Mouse (Mus musculus) hindbrain, embryonic 16.5 days (tissue): Measurements from ENCODE around the gene Tpd52l2. TPM values are rescaled to one million over a fixed set of nuclear protein-coding genes. Genes with fewer than 3 reads are reported as not detected.
A peak's percentile ranks its signal among the peaks of the same experiment; 100 is the strongest.

Experiments used
- ATAC-seq: fragments of 200-750 bp; cut with Nextera tagmentation; 2 replicates; pipeline ENCODE4 v1.8.0; 2017; ENCODE audit warnings: moderate TSS enrichment, moderate library complexity
- H3K27ac ChIP-seq: fragments of 300-500 bp; sonication (generic); 2 replicates; pipeline ENCODE4 v1.5.1; 2014; ENCODE audit warnings: low read depth, mild to moderate bottlenecking, control low read depth, low read length, moderate library complexity
- H3K27me3 ChIP-seq: fragments of 300-500 bp; sonication (generic); replicated peaks from 2 replicates; pipeline ENCODE4 v1.6.1; 2014; ENCODE audit warnings: low read length; ENCODE audit not compliant: control insufficient read depth, insufficient read depth
- H3K36me3 ChIP-seq: fragments of 300-500 bp; sonication (generic); 2 replicates; pipeline ENCODE4 v1.6.1; 2014; ENCODE audit warnings: mild to moderate bottlenecking, low read length, moderate library complexity, mixed read lengths; ENCODE audit not compliant: control insufficient read depth, insufficient read depth
- H3K4me1 ChIP-seq: fragments of 300-500 bp; sonication (generic); 2 replicates; pipeline ENCODE4 v1.6.1; 2014; ENCODE audit warnings: low read depth, low read length; ENCODE audit not compliant: control insufficient read depth, insufficient read depth
- H3K4me2 ChIP-seq: fragments of 300-500 bp; sonication (generic); 2 replicates; pipeline ENCODE4 v1.6.1; 2014; ENCODE audit warnings: mild to moderate bottlenecking, low read length, control low read depth, moderate library complexity
- H3K4me3 ChIP-seq: fragments of 300-500 bp; sonication (generic); 2 replicates; pipeline ENCODE4 v1.5.1; 2014; ENCODE audit warnings: mild to moderate bottlenecking, low read length, control low read depth, moderate library complexity
- H3K9ac ChIP-seq: fragments of 300-500 bp; sonication (generic); 2 replicates; pipeline ENCODE4 v1.6.1; 2014; ENCODE audit warnings: low read depth, mild to moderate bottlenecking, control low read depth, low read length, moderate library complexity
- H3K9me3 ChIP-seq: fragments of 300-500 bp; sonication (generic); 2 replicates; pipeline ENCODE4 v1.6.1; 2014; ENCODE audit warnings: mild to moderate bottlenecking, low read length, moderate library complexity; ENCODE audit not compliant: control insufficient read depth
- WGBS: fragments of 180-500 bp; shearing (Covaris S2); extraction: QIAGEN DNeasy Blood & Tissue Kit; methylation state at CpG from one replicate; pipeline ENCODE4 v1.1.7; 2014; 5-methylcytosine and 5-hydroxymethylcytosine counted together
- polyA plus RNA-seq: library from polyadenylated mRNA; unstranded; fragments of >200 nt; fragmentation: Nextera tagmentation; extraction: Ambion mirVana; gene quantifications from 2 replicates; pipeline ENCODE4 v1.2.1, GENCODE M21; 2015

The Tpd52l2 gene
- polyA plus RNA-seq, 1 experiment from 2014 or later, result 121 TPM

GRCm38 (mm10) chr2:181496281-181496680, 661 bp upstream of the Tpd52l2 start:
- H3K4me1 ChIP-seq, result peaks cover 9% of the 10 kb centered on the region; the same call in 1 of the 2 replicates
- H3K27ac ChIP-seq, result peak overlapping the region; percentile 75
- peak; percentile 31 for ATAC-seq
- H3K36me3 ChIP-seq, result 0 out of 2 replicates have a peak, but pooled peaks cover 3% of the 10 kb centered on the region
- H3K4me2 ChIP-seq, result peak overlapping the region; percentile 97
- WGBS, result 7% methylated on average over 8 of the region's 8 CpGs
- no peaks in the 10 kb centered on the region for H3K9me3 ChIP-seq
- peak overlapping the region; percentile 60 for H3K9ac ChIP-seq
- H3K4me3 ChIP-seq, result peak overlapping the region; percentile 69
- no peaks in the 10 kb centered on the region for H3K27me3 ChIP-seq

- ATAC-seq, result peak; percentile 13; the same call in 1 of the 2 replicates
- peak overlapping the region; percentile 88 for H3K27ac ChIP-seq
Measured at GRCm38 (mm10) chr2:181497548-181497875, 570 bp downstream of the Tpd52l2 start.

GRCm38 (mm10) chr2:181498644-181499043, 1.7 kb downstream of the Tpd52l2 start:
- H3K4me3 ChIP-seq, result no peak overlapping the region
- H3K36me3 ChIP-seq, result peaks cover 16% of the 10 kb centered on the region
- H3K27ac ChIP-seq, result no peak overlapping the region
- no peak overlapping the region for H3K4me2 ChIP-seq
- no peak for ATAC-seq
- H3K4me1 ChIP-seq, result peaks cover 9% of the 10 kb centered on the region; the same call in 1 of the 2 replicates
- no peaks in the 10 kb centered on the region for H3K9me3 ChIP-seq
- no peaks in the 10 kb centered on the region for H3K27me3 ChIP-seq
- WGBS, result 79% methylated on average over 4 of the region's 4 CpGs
- H3K9ac ChIP-seq, result no peak overlapping the region

More at GRCm38 (mm10) chr2:181497548-181497875, 570 bp downstream of the Tpd52l2 start:
- Histone ChIP-seq H3K9ac (peak overlapping the region; percentile 80), H3K4me3 (peak overlapping the region; percentile 69), H3K27me3 (no peaks in the 10 kb centered on the region), H3K9me3 (no peaks in the 10 kb centered on the region), H3K36me3 (peaks cover 10% of the 10 kb centered on the region), H3K4me1 (peaks cover 9% of the 10 kb centered on the region; the same call in 1 of the 2 replicates), H3K4me2 (peak overlapping the region; percentile 97)
- under 1% methylated on average over 12 of the region's 12 CpGs for WGBS

- no peaks in the 10 kb centered on the region for H3K9me3 ChIP-seq
- no peak overlapping the region for H3K9ac ChIP-seq
- peaks cover 47% of the 10 kb centered on the region for H3K36me3 ChIP-seq
- H3K4me1 ChIP-seq, result no peaks in the 10 kb centered on the region
- WGBS, result 87% methylated on average over 2 of the region's 2 CpGs
- no peak overlapping the region for H3K4me3 ChIP-seq
- ATAC-seq, result no peak
- H3K27ac ChIP-seq, result no peak overlapping the region
- no peaks in the 10 kb centered on the region for H3K27me3 ChIP-seq
- no peak overlapping the region for H3K4me2 ChIP-seq
Measured at GRCm38 (mm10) chr2:181509191-181509590, 12.2 kb downstream of the Tpd52l2 start.

DNA sequence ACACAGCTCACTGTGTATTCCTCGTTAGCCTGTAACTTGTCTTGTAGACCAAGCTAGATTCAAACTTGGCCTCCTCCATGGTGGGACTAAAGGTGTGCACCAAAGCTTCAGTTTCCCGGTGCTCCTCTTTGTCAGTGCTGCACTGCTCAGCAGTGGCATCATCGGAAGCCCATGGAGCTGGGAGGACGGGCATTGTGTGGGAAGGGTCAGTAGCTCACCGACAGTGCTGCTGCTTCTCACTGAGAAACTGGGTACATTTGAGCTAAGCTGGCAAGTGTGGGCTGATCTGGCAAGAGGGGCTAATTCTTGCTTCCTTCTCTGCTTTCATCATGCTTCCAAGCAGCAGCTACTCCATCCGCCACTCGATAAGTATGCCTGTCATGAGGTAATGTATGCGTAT, 14.3 kb downstream of the Tpd52l2 start:
- ATAC-seq, result no peak
- no peak overlapping the region for H3K4me2 ChIP-seq
- H3K4me3 ChIP-seq, result no peak overlapping the region
- no peaks in the 10 kb centered on the region for H3K27me3 ChIP-seq
- H3K9me3 ChIP-seq, result no peaks in the 10 kb centered on the region
- H3K27ac ChIP-seq, result no peak overlapping the region
- H3K36me3 ChIP-seq, result peaks cover 49% of the 10 kb centered on the region
- H3K9ac ChIP-seq, result no peak overlapping the region
- no peaks in the 10 kb centered on the region for H3K4me1 ChIP-seq
- 96% methylated on average over 8 of the region's 8 CpGs for WGBS

GRCm38 (mm10) chr2:181519201-181519600, 22.3 kb downstream of the Tpd52l2 start:
- no peaks in the 10 kb centered on the region for H3K27me3 ChIP-seq
- no peak for ATAC-seq
- H3K27ac ChIP-seq, result peak overlapping the region; percentile 96
- H3K36me3 ChIP-seq, result peaks cover 15% of the 10 kb centered on the region
- WGBS, result 79% methylated on average over 3 of the region's 3 CpGs
- H3K9me3 ChIP-seq, result no peaks in the 10 kb centered on the region
- peak overlapping the region; percentile 79 for H3K4me2 ChIP-seq
- H3K4me3 ChIP-seq, result peak overlapping the region; percentile 62
- H3K9ac ChIP-seq, result peak overlapping the region; percentile 91
- H3K4me1 ChIP-seq, result peaks cover 22% of the 10 kb centered on the region

- Histone ChIP-seq H3K9me3 (no peaks in the 10 kb centered on the region), H3K27me3 (no peaks in the 10 kb centered on the region), H3K9ac (peak within 1 kb of the TSS; percentile 91), H3K27ac (peak within 1 kb of the TSS; percentile 96), H3K4me1 (peaks cover 22% of the 10 kb centered on the region), H3K36me3 (peaks cover 13% of the 10 kb centered on the region), H3K4me2 (peak within 1 kb of the TSS; percentile 79), H3K4me3 (peak within 1 kb of the TSS; percentile 62)
- WGBS, result under 1% methylated on average over 69 of the region's 74 CpGs
- ATAC-seq, result peak; percentile 98
Measured at GRCm38 (mm10) chr2:181520118-181520935, 23.4 kb downstream of the Tpd52l2 start, which contains the start of gene Dnajc5. Gene Dnajc5 (plus strand): TSS chr2:181520485.

DNA sequence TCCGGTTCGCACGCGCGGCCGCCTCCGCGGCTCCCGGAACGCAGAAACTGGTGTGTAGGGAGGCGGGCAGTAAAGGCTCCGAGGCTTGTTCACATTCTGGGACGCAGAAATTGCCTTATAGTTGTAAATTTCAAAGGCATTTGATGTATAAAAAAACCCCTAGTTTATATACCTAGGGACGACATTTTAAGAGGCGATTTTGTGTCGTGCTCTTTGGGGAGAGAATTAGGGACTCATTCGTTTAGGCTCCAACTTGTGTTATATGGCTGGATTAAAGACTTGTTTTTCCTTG, 23.9 kb downstream of the Tpd52l2 start:
- ATAC-seq, result no peak
- Histone ChIP-seq H3K4me1 (peaks cover 22% of the 10 kb centered on the region), H3K27me3 (no peaks in the 10 kb centered on the region), H3K4me3 (peak overlapping the region; percentile 62), H3K36me3 (peaks cover 10% of the 10 kb centered on the region), H3K9ac (peak overlapping the region; percentile 91), H3K27ac (peak overlapping the region; percentile 96), H3K4me2 (peak overlapping the region; percentile 79), H3K9me3 (no peaks in the 10 kb centered on the region)
- WGBS, result under 1% methylated on average over 17 of the region's 17 CpGs

- H3K27ac ChIP-seq, result no peak overlapping the region
- H3K36me3 ChIP-seq, result peaks cover 4% of the 10 kb centered on the region
- H3K4me3 ChIP-seq, result peak overlapping the region; percentile 62
- H3K9ac ChIP-seq, result peak overlapping the region; percentile 41
- peaks cover 22% of the 10 kb centered on the region for H3K4me1 ChIP-seq
- peak overlapping the region; percentile 79 for H3K4me2 ChIP-seq
- no peaks in the 10 kb centered on the region for H3K27me3 ChIP-seq
- H3K9me3 ChIP-seq, result no peaks in the 10 kb centered on the region
- no peak for ATAC-seq
- 54% methylated on average over 10 of the region's 10 CpGs for WGBS
Measured at GRCm38 (mm10) chr2:181521491-181521890, 24.5 kb downstream of the Tpd52l2 start.
